Mouse (Mus musculus) cerebellum, adult 2 months (tissue): ENCODE data around the gene Egflam.

Experiments used
- CTCF ChIP-seq: fragments of 200-500 bp; IDR thresholded peaks from 2 replicates; pipeline ENCODE4 v1.5.1; 2011; ENCODE audit warnings: low read depth, mild to moderate bottlenecking, control low read depth, low read length, moderate library complexity, borderline replicate concordance; ENCODE audit not compliant: insufficient read depth
- POLR2A ChIP-seq: fragments of 200-500 bp; IDR thresholded peaks from 2 replicates; pipeline ENCODE4 v1.6.1; 2011; ENCODE audit warnings: low read length, control low read depth, borderline replicate concordance; ENCODE audit not compliant: insufficient read depth

GRCm38 (mm10) chr15:7308711-7309110, 89.5 kb downstream of the Egflam start:
- TF ChIP-seq POLR2A (no peak), CTCF (no peak)
